Mouse (Mus musculus): ENCODE measurements at regions not wholly inside any gene's neighbourhood (a gene's known extent, or its start where the extent isn't known, plus 50 kb on each side); places are given as distances from the start of the nearest gene placed in this dataset.

DNA sequence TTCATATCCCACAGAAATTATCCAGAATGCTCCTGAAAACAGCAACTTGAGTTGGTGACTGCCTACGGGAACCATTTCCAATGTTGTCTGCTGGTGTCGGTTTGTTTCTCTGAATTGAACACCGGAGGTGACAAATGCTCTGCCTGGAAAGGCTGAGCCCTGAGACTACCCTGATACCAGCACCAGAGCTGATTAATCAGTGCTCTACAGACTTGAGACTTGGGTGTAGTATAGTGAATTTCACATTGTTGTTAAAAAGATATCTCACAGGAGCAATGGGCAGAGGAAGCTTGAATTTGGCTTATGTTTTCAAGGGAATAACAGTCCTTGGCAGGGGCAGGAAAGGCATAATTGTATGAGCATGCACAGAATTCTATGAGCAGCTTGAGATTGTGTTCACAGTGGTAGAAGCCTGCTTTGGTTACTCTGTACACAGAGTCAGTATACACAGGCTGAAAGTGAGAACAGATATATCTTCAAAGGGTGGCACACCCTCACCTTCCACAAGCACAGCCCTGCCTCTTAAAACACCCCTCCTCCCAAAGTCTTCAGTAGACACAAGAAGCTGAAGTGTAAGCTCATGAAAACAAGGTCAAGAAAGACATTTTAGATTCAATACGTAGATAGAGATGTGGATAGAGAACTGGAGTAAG, 447.1 kb downstream of the Meis1 start:
- no peak for DNase-seq

DNA sequence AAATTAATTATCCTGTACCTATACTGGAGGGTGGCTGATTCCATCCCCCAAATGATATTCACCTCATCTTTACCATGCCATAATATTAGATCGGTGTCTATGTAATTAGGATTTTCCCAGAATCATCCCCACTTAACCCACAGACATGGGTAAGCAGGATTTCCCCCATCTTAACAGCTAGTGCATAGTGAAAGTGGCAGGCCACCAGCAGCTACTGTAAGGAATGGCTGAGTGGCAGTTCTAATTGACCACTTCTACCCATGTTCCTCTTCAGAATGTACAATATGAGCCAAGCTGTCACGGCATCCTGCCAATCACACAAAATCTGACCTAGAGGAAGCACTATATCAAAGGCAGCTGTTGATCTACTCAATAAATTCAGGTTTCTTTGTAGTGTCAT, 455.8 kb downstream of the Meis1 start:
- DNase-seq = no peak

DNA sequence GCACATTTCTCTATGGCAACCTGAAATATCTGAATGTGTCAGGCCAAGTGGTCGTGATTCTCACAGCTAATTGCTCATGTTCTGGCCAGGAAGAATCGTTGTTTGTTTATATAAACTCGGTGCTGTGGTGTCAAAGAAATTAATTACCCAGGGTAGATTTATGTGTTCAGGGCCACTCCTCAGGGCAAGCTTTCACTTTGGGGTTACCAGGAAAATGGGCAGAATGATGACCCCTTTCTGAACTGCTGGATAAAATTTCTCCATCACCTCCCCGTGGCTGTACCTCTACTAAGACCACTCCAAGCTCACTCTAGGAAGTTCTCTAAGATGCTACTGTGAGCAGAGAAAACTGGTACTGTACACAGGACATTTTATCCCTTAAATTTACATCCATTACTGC, 460.1 kb downstream of the Meis1 start:
- no peak for DNase-seq

DNA sequence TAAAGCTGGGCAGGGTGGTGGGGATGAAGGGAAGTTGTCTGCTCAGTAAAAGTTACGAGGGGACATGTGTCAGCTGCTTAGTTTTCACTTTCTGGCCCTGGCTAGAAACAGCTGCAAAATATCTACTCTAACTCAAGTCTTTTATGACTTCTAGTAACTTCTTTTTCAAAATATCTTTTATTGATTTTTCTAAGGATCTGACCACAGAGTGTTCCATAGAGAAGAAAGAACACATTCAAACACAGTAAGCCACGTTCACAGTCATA, 483.3 kb downstream of the Meis1 start:
- no peak for DNase-seq

DNA sequence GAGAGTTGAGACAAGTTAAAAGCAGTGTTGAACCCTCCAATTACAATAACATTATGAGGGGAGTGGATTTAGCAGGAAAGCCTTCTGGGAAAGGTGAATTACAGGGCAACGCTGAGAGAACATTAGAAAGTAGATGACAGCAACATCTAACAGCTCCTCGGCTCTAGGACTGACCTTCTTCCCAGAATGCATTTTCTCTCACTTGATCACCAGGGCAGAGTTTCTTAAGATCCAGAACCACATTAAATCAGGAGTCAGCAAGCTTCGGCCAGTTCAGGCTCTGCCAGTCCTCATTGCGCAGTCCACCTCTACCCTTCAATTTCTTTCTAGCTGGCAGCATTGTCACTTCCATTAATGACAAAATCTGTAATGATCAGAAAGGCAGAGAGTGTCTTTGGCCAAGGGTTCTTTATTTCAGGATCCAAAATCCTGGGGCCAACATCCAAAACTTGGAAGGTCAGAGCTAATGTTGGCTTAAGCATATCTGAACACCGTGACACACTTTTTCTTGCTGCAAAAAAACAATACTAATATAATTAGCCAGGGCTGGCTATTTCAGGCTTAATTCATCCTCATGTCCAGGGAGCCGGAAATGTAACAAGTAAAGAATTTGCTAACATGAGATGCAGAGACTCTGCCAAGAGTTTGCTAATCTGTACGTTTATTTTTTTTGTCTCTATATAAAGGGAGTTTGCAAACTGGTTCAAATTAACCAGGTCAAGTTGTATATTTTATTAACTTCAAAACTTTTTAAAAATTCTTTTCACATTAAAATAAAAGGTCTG, 483.8 kb downstream of the Meis1 start:
- peak in 1 of 2 experiments; percentile 1 for DNase-seq

DNA sequence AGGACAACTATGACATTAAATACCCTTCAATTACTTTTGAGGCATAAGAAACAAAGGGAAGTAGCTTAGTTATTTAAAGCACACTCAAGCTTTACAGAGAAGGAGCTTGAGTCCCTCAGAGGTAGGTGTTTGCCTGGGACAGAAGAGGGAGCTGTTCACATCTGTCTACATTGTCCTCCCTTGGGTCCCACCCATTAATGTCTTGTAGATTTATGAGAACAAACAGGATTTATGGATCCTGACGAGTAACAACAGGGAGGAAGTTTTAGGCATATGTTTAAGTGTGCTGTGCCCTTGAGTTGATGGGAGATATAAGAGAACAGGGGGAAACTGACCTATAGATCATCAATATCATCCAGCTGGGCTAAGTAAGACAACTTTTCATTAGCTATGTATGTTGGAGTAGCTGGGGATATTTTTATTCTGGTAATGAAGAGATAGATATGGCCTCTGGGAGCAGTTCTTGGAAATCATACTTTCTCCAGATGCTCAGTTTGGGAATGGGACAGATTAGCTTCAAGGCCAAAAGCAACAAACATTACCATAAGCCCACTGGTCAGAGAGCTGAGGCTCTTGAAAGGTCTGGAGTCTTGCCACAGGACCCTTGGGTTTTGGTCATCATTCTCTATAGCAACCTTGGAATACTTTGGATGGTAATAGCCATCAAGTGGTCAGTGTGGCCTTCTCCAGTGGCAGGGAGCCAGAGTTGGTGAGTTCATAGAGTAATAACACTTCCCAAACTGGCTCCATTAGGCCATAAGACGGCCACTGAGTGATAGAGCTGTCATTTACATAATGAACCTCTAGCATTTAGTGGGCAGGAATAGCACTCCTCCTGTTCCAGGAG, 487.3 kb downstream of the Meis1 start:
- DNase-seq = no peak

DNA sequence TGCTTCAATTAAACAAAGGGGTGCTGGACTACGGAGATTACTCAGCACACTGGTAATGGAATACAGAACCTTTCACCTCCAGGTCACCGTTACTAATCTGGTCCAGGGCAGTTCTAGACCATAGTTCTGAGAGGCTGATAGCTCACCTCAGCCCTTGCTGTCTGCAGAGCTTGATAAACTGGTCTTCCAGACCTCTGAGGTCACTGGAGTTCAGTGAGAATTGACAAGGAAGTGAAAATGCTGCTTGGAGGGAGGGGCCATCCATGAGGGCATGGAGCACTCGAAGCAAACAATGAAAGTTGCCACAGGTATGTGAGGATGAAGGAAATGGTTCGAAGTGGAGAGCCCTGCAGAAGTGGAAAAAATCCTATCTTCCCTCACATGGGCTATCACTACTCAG, 490.2 kb downstream of the Meis1 start:
- no peak for DNase-seq

DNA sequence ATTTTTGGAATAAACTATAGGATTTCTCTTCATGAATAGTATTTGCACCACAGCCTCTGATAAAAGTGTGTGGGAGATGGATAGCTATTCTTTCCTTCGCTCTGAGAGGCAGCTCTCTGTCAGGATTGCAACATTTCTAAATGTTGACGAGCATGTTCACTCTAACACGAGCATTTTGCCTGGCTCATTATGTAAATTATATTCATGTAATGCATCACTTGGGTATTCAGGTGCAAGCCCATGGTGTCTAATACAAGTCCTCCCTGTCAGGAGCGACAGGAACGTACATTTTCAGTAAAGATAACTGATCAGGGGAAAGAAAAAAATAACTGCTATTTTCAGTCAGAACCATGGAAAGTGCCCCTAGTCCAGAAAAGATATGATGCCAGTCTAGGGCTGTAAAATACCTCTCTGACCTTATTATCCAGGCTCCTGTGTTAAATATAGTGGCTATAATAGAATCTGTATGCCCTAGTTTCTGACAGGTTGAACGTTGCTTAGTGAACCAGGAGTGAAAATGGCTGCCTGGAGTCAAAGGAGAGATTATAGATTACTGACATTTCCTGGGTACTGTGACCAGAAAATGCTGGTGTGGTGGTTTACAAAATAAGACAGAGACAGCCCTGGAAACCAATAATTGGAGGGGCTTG, 523.6 kb downstream of the Meis1 start:
- DNase-seq = no peak

DNA sequence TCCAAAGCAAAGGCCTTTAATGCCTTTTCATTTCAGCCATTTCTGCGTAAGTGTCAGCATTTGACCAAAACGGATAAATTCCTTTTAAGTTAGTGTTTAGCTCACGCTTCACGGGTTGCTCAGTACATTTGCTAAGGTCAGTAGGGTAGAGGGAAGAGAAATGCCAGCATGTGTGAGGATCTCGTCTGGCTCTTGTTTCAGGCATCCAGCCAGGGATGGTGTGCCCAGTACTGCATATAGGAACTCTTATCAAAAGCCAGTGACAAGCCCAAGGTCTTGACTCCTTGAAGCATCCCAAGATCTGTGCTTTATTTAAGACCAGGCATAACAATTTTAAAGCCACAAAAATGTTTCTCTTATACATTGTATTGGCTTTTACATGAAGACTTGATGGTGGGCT, 524.8 kb downstream of the Meis1 start:
- no peak for DNase-seq

DNA sequence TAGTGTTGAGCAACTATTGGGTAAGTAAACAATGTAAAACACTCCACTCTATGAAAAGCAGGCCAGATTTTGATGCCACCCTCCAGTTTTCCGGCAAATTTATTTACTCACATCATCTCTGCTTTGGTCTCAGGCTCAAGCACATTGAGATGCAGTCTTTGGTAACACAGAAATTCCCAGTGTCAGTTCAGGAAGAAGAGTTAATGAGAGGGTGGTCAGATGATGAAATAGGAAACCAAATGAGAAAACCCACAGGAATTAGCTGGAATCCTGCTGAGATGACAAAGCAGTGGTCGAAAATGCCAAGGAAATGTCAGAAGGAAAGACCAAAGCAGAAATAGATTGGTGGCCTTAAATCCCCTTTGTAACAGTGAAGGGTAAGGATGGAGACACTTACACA, 525.7 kb downstream of the Meis1 start:
- DNase-seq = no peak

DNA sequence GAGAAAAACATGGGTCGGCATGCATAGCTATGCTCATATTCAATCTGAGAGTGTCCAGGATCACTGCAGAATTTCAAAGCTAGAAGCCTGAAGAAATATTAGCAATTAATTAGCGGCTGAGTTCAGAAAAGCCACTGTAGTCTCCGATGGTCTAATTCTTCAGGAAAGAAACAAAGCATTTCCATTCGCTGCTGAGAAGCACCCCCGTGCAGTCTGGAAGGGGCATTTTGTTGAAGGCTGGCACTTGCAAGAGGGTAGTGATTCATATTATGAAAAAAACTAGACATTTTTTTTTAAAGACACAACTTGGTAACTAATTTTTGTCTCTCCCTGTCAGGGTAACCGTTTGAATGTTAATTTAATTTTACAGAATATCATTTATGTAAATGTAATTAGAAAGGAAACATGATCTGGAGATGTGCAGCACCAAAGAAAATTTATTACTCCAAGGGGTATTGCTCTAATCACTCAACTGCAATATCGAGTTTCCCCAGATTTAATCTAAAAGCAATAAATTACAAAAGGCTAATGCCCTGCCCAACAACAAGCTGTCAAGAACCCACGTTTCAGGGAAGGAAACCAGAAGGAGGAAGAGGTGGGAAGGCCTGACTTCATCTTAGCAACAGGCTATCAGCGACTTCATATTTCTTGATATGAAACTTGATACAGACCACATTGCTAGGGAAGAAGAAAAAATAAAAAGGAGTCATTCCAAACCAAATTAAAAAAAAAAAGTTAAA, 529.1 kb downstream of the Meis1 start:
- no peak for DNase-seq

DNA sequence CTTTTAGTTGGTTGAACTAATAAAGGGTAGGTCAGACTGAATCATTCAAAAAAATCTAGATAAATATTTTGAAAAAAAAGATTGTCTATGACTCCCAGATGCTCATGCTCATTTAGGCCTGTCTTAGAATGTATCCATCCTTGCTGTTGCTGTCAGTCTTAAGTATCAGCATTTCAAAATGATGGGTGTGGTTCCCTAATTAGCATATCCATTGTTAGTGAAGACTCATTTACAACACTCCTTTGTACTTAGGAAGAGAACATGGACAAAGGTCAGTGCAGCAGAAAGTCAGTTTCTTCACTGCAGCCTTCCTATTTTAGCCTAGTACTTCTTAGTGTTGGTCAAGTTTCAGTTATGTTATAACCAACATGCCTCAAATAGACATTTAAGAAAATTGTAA, 525.2 kb upstream of the Etaa1 start:
- no peak for DNase-seq

DNA sequence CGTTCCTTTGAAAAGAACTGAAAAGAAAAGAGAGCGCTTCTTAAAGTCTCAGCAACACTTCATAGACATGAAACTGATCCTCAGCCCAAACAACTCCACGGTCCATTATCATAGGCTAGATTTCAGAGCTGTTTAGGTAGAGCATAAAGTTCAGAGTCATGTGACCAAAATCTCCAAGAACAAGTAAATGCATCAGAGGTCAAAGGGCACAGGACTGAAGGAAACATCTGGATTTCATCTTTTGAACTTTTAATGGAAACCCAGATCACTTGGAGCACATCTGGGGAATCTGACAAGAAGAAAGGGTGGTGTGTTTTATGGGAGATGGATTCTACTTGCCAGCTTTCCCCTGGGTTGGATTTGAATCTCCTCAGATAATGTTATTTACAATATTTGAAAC, 497.6 kb upstream of the Etaa1 start:
- no peak for DNase-seq

DNA sequence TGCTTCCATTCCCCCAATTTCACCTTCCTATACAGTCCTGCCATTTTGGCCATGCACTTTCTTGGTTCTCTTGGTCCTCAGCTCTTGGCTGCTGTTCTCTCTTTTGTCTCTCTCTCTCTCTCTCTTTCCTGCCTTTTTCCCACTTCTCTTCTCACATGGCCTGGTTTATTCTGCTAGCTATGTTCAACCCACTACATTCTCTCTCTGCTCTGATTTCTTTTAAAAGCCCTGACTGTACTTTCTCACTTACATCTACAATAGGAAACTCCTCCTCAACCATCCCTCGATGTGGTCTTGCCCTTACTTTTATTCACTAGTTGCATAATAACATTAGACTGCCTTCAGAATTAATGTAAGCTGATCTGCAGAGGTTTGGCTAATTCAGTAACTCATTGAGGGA, 495.2 kb upstream of the Etaa1 start:
- no peak for DNase-seq

DNA sequence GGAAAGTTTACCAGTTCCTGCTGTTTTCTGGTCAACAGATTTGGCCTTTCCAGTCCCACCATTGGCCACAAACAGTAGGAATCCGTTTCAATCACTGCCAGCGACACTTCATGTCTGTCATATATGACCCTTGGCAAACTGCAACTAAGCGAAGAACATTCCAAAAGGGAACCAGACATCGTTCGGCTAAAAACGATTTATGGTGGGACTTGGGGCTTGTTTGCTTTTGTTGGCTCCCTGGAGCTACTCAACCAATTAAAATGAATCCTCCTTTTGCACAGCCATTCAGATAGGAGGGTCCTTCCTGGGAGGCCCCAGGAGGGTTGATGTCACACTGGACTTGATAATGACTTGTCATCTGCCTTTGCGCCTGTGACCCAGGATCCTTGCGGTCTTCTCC, 490.9 kb upstream of the Etaa1 start:
- no peak for DNase-seq

DNA sequence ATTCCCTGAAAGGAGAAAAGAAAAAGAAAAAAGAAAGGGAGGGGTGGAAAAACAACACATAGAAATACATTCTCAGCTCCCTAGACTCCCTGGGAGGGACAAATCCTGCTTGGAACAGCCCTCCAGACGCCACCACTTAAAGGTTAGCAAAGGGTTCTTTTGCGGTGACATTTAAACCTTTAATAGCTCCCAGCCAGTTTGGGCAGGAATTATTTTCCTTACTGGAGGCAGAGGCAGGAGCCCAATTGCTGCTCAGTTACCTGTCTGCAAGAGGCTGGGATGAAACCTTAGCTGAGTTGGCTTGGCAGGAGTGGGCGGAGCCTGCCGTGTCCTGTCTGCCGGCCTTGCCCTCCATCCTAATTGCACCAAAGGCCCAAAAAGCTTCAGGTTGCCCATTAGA, 490.4 kb upstream of the Etaa1 start:
- no peak for DNase-seq

DNA sequence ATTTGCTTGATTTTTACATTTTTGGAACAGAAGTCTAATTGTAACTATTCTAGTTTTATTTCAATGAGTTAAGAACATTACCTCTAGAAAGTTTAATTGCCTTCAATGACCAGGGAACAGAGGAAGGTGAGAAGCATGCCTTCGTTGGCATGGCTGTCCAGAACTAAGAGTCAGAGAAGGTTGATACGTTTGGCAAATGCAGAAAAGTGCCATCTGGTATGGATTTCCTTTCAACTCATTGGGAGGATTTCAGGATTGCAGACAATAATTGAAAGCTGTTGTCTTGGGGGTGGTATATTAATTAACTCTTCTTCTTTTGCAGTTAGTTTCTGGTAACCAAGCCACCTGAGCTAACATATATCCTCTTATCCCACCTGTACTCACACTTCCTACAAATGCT, 489.5 kb upstream of the Etaa1 start:
- DNase-seq = no peak

DNA sequence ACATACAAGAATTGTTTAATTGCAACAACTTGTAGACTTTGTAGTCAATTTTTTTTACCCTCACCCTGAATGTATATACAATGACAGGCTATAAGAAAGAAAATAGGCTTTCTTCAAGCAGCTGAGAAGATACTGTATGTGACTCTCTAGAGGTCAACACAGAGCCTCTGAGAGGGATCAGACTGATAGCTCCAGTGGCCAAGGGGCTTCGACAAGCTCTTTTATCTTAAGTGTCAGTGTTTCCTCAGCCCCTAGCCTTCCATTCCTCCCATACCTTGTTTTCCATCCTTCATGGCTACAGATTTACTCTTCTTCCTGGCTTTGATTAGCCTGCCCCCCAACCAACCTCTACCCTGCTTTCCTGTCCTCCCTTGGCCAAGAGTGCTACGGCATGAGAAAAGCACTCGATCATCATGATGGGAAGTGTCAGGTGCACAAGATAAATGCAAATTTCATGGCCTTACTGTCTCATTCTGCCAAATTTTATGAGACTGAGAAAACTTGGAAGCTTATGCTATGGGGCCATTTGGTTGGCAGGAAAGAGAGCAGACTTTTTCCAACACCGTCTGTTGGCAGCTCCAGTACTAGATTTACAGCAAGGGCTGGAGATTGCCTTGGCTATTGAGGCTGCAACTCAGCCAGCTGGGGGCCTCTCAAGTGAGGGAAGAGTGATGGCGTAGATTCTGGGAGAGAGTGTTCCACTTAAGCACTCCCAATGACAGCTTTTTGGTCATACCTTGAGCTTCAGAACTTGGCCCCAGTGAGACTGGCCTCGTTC, 484.3 kb upstream of the Etaa1 start:
- peak; percentile 33 to 53 for DNase-seq

DNA sequence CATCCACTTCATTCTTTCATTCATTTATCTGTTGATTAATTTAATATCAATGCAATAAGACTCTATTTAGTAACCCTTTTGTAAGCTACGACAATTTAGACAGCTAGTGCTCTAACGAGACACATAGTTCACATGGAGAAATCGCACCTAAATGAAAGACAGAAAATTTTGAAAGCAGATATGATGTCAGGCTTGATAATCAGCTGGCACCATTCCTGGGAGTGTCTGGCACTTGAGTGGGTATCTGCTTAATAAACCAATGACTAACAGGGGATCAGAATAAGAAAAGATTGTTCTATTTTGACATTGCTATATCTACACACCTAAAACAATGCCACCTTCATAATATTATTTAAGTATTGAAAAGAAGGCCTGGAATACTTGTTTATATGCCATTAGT, 467.4 kb upstream of the Etaa1 start:
- no peak for DNase-seq

DNA sequence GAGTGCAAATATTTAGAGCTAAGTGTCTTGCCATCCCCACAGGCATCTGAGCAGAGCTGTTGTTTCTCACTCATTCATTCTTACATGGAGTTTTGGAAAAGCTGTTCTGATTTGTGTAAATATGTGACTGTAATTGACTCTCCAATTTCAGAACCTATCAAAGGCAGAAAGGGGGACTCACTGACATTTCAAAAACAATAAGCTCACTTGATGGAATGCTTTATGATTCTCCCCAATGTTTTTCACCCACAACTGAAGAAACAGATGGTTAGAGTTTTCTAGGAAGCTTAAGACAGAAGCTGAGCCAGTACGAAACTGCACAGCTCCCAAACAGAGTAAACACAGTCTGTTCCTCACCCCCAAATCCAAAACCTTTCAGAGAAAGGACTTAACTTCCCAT, 460.1 kb upstream of the Etaa1 start:
- no peak for DNase-seq

DNA sequence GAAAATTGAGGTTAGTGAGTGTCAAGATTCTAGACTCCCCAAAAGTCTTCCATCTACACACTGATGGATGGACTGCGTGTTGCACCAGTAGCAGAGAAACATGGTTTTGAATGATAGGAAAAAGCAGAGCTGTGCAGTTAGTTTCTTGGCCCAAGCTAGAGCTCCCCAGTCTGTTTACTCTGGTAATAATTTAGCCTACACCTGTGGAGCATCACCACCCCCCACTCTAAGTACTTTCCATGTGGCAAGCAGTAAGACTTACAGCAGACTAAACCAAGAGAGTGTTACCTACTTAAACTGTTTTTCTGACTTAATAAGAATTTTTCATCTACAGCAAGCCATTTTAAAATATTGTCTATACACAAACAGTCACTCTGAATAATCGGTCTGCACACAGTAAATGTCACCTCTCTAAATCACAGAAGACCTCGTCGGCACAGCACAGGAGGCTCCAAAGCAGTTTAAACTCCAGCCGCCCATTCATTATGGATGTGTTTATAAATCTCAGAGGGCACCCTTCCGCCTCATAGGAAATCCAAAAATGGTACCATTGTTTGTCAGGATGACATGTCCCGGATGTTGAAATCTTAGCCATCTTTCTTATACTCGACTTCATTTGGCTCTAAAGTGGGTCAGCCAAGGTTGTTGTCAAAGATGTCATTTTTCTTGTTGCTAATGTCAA, 454.5 kb upstream of the Etaa1 start:
- DNase-seq = no peak

DNA sequence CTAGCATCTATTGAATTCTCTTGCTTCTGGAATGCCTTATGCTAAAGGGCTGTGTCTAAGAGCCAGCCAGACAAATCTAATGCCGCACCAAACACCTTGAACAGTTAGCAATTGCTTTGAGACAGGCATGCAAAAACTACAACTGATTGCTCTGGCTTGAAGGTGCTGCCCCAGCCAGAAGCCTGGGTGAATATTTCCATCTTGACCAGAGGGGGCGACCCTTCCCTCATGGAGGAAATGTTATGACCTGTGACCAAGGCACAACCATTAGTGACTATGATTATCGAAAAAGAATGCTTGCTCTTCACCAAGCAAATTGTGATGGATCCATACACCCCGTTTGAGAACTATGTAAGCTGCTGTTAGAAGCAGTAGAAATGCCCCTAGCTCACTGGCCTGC, 445.9 kb upstream of the Etaa1 start:
- DNase-seq = peak in 1 of 2 experiments; percentile 2
